Mouse (Mus musculus): Measurements from ENCODE around the gene Etv2.

Etv2 gene

DNA sequence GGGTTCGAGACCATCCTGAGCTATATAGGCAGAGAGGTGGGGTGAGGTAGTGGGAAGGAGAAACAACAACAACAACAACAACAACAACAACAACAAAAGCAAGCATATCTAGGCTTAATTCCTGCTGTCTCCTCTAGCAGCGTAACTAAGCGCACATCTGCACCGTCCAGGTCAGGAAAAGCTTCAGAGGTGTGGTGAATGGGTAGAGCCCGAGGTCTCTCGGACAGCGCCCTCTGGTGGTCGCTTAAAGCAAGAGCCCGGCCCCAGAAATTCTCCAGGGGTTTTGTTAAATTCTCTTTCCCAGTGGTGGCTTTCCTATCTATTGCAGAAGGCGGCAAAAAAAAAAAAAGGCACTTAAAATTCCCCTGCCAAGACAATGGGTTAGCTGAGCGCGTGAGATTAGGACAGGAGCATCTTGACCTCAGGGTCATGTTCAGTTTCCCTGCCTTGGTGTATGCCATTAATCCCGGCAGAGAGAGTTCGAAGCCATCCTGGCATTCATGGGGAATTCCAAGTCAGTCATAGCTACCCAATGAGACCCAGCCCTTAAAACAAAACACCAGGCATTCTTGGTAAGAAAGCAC, 22.0 kb downstream of the Etv2 start:
- DNase-seq: peak; percentile 56 to 62

- DNase-seq: no peak
Observed at GRCm38 (mm10) chr7:30612654-30613402, 22.8 kb downstream of the Etv2 start, which contains the start of gene Upk1a. Gene Upk1a, minus strand, starts transcription at chr7:30612847.

DNA sequence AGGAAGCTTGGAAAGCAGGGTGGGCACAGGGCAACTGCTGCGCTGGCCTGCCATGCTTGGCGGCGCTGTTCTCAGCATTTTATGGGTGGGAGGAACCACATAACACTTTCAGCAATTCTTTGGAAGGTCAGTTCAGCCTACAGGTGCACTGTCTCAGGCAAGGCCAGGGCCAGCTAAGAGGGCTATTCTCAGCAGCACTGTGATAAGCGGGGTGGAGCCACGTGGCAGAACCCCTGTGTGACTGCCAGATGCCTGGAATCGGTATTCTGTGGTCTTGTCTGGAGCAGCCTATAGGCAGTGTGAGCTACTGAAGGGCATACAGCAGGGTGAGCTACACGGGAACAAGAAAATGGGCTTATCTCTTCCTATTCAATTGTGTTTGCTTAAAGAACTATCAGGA, 25.6 kb downstream of the Etv2 start:
- DNase-seq: no peak

DNA sequence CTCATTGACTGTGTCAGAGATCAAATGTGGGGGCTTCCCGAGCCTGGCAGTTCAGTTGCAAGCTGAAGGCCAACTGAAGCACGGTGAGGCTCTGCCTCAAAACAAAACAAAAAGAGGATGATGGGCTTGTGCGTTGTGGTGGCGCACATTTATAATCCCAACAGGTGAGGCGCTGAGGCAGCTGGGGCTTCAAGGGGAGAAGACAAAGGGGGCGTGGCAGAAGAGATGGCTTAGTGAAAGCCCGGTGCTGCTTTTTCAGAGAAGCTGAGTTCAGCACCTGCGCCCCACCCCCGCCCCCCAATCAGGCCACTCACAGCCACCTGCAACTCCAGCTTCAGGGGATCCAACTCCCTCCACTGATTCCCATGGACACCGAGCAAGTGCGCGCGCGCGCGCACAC, 27.2 kb downstream of the Etv2 start:
- no peak for DNase-seq

DNA sequence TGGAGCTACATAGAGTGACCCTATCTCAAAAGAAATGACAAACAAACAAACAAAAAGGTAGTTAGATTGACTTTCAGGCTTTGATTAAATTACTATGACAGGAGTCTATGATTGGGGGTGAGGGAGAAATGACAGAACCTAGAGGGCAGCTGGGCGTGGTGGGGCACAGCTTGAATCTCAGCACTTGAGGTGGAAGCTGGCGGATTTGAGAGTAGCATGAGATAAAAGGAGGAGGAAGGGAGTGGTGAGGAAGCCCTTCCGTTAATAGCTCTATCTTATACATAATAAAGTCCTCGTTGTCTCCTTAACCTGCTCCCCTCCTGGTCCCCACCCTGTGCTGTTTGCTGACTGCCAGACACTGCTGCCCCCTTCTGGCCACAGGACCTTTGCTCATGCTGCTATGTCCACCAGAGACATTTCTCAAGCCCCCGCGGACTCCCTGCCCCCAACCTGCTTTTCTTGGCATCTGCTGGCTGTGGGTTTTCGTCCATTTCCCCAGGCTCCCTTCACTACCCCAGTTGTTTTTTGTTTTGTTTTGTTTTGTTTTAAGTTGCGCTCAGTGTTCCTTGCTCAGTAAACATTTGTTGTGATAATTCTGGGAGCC, 27.8 kb downstream of the Etv2 start:
- peak; percentile 63 to 67 for DNase-seq

GRCm38 (mm10) chr7:30604944-30605343, 30.7 kb downstream of the Etv2 start:
- no peak for DNase-seq

- DNase-seq: no peak
Observed at GRCm38 (mm10) chr7:30604424-30604823, 31.2 kb downstream of the Etv2 start.

- DNase-seq: no peak
Observed at GRCm38 (mm10) chr7:30602583-30602982, 33.1 kb downstream of the Etv2 start.

GRCm38 (mm10) chr7:30600651-30601050, 35.0 kb downstream of the Etv2 start:
- DNase-seq: no peak

GRCm38 (mm10) chr7:30599933-30600353, 35.7 kb downstream of the Etv2 start:
- peak; percentile 54 to 71 for DNase-seq

DNA sequence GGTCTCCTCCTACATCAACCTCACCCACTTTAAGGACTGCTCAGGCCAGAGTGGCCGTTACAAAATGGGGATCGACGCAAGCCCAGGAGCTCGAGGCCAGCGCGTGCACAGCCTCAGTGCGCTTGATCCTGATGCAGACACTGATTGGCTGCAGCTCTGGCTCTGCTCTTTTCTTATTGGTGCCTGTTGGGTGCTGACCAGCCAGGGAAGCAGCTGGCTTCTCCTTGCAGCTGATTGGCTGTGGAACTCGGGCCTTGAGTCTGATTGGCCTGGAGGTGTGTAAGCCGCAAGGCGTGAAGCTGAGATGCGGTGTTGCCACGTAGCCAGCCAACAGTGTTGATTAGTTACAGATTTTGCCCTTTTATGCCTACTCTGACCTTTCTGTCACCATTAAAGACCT, 36.9 kb downstream of the Etv2 start, which contains the start of gene Zbtb32:
TSS of gene Zbtb32 (minus strand) at position 124 of the 400 bp plus-strand sequence.
- DNase-seq: no peak

DNA sequence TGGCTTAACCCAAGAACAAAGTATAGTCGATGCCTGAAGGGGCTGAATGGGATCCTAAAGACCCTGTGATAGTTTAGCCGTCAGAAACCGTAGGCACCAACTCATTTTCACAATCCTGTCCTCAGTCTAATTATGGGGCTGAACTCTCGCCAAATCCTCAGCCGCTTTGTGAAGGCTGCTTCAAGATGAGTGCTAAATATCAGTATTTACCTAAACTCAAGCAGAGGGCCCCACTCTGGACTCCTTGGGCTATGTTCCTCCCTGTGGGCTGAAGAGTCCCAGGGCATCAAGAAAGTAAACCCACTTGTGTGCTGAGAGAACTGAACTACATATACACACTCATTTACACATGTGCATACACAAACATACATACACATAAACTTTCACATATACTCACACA, 38.8 kb downstream of the Etv2 start:
- DNase-seq: no peak

DNA sequence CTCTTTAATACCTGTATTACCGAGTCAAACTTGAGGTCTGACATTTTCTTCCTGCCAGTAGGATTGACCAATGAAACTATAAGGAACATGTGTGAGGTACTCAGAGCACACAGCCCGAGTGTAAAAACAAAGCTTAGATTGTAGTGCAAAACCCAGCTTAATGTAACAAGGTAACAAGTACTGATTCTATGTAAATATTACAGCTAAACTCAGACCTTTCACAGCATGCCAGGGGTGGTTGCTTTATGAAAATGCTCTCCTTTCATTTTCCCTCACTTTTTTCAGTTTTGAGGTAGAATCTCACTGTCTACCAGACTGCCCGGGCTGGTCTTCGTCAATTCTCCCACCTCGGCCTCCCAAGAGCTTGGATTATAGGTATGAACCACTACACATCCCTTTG, 39.6 kb downstream of the Etv2 start:
- DNase-seq: no peak

GRCm38 (mm10) chr7:30594510-30595024, 41.1 kb downstream of the Etv2 start:
- DNase-seq: no peak

DNA sequence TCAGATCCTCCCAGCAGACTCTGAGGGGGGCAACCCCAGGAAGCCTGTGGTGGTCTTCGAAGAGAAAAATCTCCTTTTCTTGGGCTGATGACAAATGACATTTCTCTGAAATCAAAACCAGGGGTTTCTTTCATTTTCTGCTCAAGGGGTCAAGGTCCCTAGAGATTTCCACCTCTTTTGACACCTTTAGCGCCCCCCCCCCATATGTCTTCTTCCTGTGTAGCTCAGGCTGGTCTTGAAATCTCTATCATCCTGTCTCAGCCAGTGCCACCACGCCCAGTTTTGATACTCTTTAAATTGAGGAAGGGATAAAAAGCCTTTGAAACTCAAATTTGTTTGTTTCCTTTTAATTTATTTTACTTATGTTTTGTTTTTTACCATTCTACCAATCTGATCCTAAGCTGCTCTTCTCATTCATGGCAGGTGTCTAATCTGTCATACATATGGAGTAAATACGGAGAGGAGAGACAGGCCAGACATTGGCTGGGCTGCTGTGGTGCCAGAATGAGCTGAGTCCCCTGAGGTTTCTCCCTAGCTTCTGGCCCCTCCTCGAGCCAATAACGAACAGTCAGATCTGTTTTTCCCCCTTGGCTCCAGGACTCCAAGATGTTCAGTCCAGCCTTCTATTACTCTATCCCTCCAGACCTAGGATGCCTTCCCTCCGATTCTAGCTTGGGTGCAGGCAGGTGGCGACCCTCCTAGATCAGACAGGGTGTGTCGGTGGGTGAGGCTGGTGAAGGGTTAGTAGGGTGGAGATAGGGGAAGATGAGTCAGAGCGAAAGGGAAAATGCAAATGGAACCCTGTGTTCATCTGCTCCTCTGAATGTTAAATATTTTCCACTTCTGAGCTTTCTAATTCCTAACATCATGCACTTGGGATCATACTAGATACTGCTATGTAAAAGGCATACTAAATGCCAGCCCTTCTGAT, 41.8 kb downstream of the Etv2 start:
- no peak for DNase-seq

DNA sequence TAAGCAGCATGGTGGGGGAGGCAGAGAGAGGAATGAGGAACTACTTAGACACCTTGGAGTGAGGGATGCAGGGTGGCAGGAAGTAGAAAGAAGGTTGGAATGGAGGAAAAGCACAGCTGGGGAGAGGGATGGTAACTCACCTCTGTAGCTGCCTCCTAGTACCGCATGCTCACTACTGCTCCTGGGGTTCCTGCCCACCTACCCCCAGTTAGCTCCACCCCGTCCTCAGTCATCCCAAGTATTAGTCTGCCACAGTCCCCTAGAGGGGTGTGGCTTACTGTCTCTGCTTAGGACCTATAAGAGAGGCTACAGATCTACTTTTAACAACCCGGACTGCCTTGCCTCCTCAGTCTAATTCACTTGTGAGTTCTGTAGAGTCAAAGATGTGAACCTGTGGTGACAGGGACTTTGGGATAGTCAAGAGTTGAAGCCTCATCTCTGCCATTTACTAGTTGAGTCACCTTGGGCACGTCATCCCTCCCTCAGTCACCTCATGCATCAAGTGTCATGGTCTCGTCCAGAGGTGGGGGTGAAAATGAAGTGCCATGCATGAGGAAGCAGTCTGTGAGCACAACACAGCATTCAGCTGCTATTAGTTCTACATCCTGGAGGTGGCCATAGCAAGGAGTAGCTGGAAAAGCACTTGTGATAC, 42.8 kb downstream of the Etv2 start:
- DNase-seq: no peak

DNA sequence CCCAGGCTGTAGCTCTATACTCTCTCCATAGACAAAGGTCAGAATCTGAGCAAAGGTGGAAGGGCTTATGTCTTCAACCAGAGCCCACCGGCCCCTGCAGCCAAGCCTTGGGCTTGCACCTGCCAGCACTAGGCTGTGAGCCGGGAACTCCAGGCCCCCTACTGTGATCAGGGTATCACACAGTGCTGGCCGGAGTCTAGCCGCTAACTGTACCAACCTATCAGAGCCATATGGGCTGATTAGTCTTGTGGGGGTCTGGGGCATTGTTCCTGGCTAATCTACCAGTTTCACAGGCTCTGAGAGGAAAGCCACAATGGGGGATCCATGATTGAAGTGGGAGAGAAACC, 44.1 kb downstream of the Etv2 start:
- no peak for DNase-seq

GRCm38 (mm10) chr7:30590927-30591604, 44.6 kb downstream of the Etv2 start:
- DNase-seq: no peak

GRCm38 (mm10) chr7:30589435-30590301, 46.0 kb downstream of the Etv2 start:
- DNase-seq: peak; percentile 82 to 85

DNA sequence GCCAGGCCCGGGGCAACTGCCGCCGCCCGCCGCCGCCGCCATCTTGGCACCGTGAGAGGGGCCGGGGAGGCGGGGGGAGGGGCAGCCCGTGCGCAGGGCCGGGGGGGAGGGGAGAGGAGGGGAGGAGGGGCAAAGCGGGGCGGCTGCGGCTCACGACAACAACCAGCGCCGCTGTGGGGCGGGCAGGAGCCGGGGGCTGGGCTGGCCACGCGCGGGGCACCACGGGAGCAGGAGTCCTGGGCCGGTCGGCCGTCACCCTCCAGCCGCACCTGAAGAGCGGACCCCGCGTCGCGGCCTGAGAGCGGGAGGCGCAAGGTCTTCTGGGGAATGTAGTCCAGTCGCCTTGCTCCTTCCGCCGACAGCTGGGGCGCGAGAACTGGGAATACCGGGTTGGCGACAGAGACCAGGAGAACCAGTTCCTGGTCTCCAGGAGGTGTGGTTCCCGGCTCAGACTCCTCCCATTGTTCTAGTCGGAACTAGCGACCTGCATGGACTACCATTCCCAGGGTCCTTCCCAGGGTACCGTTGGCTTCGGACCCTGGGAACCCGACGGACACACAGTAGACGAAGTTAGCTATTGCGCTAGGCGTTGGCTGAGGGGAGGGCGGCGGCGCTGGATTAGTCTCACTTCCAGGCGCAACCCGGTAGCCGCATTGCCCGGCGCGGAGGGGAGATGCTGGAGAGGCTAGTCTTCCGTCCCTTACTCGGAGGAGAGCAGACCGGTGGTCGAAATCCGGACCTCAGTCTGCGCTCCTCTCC, 46.8 kb downstream of the Etv2 start, which contains the start of gene Kmt2b:
TSS of gene Kmt2b (minus strand) at position 51 of the 759 bp plus-strand sequence.
- peak; percentile 91 to 96 for DNase-seq
